Mouse (Mus musculus) kidney, adult 9 months (tissue): ENCODE measurements at regions not wholly inside any gene's neighbourhood (a gene's known extent, or its start where the extent isn't known, plus 50 kb on each side); places are given as distances from the start of the nearest gene placed in this dataset.

ENCODE experiments used
- DNase-seq: peaks from one replicate; pipeline ENCODE4 v3.0.0; 2022

DNA sequence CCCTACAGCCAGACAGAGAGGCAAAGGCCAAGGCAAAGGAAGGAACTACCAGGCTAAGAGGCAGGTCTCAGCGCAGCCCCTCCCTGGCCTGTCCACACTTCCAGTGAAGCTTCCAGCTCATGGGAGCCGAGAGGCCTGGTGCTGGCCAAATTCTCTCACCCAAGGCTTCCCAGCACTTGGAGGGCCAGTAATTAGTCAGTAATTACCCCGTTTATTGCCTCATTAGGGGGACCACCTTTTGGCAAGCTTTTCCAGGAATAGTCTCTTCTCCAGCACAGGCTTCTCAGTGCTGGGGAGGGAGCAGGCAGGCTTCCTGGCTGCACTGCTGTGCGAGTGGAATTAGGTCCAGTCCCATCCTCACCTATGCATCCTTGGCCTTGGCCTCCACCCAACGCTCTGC lies 252.8 kb upstream of the Nxpe4 start:
- DNase-seq = no peak

DNA sequence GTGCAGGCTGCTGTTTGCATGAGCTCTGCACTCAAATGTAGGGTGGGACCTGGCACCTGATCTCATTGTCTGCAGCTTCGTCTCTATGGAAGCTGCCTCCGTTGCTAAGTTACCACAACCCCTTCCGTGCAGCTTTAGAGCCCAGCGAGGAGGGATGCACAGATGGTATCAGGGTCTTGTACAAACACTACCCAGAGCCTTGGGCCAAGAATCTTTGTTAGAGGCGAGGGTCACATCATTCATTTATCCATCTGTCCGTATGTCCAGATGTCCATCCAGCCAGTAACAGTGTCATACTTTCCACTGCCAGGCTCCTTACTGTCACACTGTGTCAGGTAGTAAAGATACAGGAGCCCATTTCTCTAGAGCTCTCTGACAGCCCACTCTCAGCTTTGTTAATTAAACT lies 251.3 kb upstream of the Nxpe4 start:
- DNase-seq = no peak

GRCm38 (mm10) chr9:47912823-47913222 lies 249.0 kb upstream of the Nxpe4 start:
- DNase-seq = no peak

DNA sequence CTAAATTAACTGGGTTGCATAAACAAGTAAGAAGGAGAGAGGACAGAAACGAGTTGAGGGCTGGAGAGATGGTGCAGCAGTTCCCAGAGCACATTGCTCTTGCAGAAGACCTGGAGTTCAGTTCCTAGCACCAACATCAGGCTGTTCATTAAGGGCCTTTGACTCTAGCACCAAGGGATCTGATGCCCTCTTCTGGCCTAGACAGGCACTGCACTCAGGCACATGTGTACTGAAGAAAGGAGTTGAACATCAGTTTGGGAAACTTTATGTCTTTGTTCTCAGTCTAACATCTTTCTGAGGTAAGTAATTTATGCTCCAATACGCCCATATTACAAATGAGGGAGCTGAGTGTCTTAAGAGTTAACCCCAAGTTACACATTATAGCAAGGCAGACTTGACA lies 226.5 kb upstream of the Nxpe4 start:
- DNase-seq = peak; percentile 20

DNA sequence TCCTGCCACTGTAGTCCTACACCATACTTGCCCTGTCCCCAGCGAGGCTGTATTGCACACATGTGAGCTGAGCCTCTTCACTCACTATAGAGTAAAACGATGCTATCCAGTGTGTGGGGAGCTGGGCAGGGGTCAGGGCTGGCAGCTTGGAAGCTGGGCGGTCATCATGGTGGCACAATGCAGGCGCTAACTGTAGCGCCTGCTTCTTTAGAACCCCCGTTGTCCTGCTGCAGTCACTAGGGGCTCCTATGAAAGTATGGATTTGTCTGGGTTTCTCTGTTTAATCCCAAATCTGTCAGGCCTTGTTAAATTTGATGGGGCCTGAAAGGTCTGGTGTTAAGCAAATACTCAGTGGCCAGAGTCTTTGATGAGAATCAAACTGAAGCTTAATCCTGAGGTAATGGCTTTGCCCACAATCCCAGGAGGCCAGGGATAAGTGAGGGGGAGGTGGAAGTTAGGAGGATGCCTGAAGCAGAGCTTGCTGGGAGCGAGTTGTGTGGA lies 225.8 kb upstream of the Nxpe4 start:
- DNase-seq = no peak

GRCm38 (mm10) chr9:47938941-47939710 lies 222.7 kb upstream of the Nxpe4 start:
- DNase-seq = no peak

GRCm38 (mm10) chr9:47942761-47943583 lies 218.9 kb upstream of the Nxpe4 start:
- DNase-seq = no peak

DNA sequence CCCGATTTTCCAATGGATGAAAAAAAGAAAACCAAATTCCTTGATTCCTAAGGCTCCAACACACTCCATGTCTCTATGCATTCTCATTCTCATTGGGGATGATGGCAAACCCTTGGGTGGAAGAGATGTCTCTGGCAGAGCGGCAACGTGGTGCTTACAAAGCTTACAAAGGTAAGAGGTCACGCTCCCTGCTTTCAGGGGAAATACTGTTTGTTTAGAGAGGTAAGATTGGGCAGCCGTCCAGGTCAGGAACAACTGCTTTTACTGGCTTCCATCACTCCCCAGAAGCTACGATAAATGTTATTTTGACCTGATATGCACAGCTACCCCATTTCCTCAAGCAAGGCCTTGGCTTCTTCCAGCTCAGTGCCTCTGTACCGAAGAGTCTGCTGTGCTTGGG lies 215.6 kb upstream of the Nxpe4 start:
- DNase-seq = no peak

DNA sequence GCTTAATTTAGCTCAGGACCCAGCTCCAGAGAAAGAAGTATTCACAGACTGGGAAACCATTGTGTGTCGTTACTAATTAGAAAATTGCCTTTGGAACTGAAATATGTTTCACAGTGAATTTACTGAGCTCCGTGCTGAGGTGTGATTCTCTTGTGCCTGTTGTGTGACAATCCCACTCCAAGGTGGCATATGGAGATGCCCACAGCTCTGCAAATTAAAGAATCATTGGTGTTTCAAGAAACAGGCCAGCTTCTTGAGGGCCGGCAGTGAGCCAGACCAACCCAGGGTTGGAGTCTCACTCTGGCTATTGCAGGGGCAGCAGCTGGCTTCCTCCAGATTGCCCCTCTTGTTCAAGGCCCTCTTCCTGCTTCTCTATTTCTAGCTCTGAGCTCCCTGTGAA lies 203.9 kb upstream of the Nxpe4 start:
- no peak for DNase-seq

GRCm38 (mm10) chr9:47958861-47959260 lies 203.0 kb upstream of the Nxpe4 start:
- no peak for DNase-seq

DNA sequence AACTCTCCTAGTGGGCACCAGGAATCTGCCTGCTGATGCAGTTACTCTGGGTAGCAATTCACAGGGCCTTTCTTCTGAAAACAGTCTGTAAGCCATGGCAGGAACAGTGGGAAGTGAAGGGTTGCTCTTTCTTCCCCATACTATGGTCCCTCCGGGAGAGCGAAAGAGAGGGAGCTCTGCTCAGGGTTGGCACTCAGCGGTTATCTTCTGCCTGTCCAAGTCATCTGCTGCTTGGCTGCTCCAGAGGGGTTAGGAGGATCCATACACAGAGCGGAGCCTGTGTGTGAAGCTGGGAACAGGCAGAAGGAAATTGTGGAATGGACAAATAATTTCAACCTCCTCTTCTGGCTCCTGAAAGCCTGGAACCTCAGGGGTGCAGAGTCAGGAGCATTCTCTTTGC lies 200.6 kb upstream of the Nxpe4 start:
- no peak for DNase-seq

DNA sequence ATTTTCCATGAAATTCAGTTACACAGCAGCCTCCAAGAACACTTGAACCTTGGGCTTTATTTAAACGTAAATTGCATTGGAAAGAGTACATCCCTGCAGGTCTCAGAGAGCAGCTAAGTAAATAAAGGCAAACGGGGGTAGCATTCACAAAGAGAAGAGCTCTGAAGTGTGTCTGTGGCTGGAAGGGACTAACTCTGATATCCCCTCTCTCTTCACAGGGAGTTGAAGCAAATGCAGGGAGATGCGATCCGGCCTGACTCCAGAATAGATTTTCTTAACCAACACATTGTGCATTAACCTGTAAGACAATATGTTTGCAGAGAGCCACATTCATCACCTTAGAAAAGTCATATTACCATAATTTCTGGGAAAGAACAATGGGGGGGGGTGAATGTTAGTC lies 199.7 kb upstream of the Nxpe4 start:
- DNase-seq = no peak

GRCm38 (mm10) chr9:47962589-47962988 lies 199.2 kb upstream of the Nxpe4 start:
- DNase-seq = no peak

- DNase-seq = no peak
These were observed 188.7 kb upstream of the Nxpe4 start for GRCm38 (mm10) chr9:47973130-47973529.

DNA sequence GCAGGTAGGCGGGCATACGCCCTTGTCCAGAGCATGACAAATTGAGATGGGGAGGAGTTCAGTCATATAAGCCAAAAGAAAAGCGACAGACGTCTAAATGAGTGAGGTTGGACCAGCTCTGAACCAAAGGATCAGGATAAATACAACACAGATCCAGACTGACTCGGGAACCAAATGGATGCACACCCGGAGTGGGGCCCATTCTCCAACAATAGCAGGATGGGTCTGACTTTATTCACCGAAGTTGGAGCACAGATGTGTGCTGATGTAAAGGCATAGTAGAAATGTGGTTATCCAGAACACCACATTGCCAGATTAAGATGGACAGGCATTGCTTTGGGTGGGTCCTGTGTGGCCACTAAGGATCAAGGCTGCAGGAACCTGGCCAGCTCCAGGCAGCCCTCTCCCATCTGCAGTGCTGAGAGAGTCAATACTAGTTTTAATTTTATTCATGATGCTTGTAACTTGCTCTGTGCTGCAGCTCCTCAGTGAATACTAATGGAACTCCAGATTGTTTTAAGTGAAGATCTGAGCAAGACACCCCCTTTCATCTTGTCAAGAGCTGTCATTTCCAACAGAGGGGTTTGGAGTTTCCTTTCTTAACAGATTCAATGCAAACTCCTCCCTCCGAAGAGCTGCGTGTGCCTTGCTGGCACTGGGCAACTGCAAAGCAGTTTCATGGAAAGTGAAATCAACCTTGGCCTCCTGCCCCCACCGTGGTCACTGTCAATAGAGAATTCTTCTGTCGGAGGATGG lies 176.3 kb upstream of the Nxpe4 start:
- DNase-seq = no peak

GRCm38 (mm10) chr9:47987266-47987665 lies 174.6 kb upstream of the Nxpe4 start:
- no peak for DNase-seq

DNA sequence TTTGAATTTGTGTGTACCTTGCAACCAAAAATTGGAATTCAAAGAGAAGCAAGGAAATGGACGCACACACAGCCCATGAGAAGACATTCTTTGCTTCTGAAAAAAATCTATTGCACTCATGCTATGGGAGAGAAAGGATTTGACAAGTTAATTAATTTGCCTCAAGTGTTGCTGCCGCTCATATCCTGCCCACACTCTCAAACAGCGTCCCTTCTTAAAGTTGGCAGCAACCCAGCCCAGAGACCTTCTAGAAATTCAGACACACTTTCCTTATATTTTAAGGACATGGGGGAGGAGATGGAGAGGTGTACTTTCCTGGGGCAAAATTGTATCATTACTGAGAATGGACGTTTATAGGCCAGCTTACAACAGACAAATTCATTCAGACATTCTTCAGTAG lies 167.2 kb upstream of the Nxpe4 start:
- DNase-seq = no peak

- DNase-seq = no peak
These were observed 162.2 kb upstream of the Nxpe4 start for GRCm38 (mm10) chr9:47999632-48000031.

DNA sequence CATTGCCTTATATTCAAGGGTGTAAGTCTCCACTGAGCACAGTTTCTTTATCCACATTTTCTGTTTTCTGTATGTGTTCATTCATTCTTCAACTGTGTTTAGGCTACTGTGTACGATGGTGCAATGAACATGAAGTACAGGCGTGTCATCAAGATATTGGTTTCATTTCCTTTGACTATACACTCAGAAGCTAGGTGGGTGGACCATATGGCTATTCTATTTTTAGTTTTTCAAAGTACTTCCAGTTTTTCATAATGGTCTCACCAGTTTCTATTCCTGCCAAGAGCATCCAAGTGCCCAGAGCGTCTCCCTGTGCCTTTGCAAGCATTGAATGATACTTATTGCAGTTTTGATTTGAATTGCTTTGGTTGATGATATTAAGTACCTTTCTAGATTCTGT lies 132.8 kb upstream of the Nxpe4 start:
- DNase-seq = no peak

DNA sequence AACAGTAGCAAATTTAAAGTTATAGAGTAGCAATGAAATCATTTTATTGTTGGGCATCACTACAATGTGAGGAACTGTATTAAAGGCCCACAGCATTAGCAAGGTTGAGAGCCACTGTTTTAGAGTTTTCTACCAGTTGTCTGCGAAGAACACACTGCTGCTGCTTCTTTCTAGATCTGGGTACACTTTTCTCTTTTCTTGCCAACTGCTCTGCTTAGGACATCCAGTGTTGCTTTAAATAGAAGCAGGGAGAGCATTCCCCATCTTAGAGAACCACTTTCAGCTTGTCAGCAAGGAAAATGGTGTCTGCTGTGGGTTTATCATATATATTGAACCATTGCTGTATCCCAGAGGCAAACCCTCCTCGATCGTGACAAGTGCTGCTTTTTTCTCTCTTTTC lies 131.0 kb upstream of the Nxpe4 start:
- no peak for DNase-seq

- DNase-seq = no peak
These were observed 125.9 kb upstream of the Nxpe4 start for GRCm38 (mm10) chr9:48035959-48036358.

DNA sequence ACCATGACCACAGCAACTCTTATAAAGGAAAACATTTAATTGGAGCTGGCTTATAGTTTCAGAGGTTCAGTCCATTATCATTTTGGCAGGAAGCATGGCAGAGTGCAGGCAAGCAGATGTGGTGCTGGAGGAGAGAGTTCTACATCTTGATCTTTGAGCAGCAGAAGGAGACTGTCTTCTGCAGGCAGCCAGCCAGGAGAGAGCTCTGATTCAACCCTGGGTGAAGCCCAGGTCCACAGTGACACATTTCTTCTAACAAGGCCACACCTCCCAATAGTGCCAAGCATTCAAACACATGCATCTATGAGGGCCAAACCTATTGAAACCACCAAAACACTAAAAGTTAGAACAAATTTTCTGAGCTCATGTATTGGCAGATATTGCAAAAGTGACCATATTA lies 117.0 kb upstream of the Nxpe4 start:
- DNase-seq = no peak

- no peak for DNase-seq
These were observed 114.0 kb upstream of the Nxpe4 start for GRCm38 (mm10) chr9:48047846-48048245.

DNA sequence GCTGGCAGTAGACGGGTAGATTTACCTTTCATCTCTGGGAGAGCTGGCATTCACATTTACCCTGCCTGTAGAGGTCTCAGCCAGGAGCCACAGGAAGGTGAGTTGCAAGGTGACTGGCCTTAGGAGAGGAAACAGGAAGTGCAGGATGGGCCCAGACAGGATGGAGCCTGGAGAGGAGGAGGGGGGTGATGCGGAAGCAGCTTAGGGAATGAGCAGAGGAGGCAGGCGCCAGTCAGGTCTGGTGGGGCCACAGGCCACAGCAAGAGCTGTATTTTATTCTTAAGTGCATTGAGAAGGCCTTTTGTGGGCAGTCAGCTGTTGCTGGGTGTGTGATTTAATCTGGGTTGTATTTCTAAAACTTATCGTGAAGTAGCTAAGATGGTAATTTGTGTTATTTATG lies 108.2 kb upstream of the Nxpe4 start:
- peak; percentile 36 for DNase-seq
